In the genomic region with DNA sequence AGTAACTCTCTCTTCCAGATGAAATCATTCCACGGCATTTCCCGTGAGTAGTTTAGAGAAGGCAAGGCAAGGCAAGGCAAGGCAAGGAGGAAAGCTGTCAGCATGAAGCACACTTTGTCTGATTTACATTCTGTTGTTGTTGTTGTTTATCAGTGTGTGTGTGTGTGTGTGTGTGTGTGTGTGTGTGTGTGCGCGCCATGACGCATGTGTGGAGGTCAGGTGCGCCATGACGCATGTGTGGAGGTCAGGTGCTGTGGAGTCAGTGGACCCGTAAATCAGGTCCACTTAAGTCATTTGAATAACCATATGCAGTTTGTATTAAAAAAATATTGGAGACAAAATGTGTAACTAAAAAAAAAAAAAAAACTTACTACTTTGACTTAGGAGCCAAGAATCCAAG, we compare ENCODE assay signal across 20 mouse cellular contexts. TPM values are rescaled to one million over a fixed set of nuclear protein-coding genes. Genes with fewer than 3 reads are reported as not detected.
DNase-seq lines count a peak whose midpoint lies in the region; TF ChIP-seq lines count a peak whose summit lies in the region.
"Had no signal": no experiment of that assay in that cellular context is flagged by ENCODE, and none has a peak within 500 bp of the region (broad histone marks: within the 10 kb centered on the region; RNA-seq: fewer than 3 reads in every experiment).

No protein-coding gene starts in this region.

- no peak for TF ChIP-seq CTCF in spleen, adult 2 months (IDR thresholded peaks at IDR 0.05; ENCODE audit: extremely low read depth, insufficient read depth, insufficient read length, insufficient replicate concordance)
- no peak for TF ChIP-seq CTCF in bone marrow, adult 2 months (IDR thresholded peaks at IDR 0.05; ENCODE audit: control insufficient read depth, insufficient read depth, low read length)

- intact Hi-C loops in left cerebral cortex, postnatal 36 days (cut with DNase I): no loop called here

- H3K4me1 ChIP-seq in spleen, adult 2 months (ENCODE audit: control insufficient read depth, insufficient read depth, insufficient read length): peaks cover 38% of the 10 kb centered on the region
- peaks cover 8% of the 10 kb centered on the region for H3K4me1 ChIP-seq in bone marrow, adult 2 months (ENCODE audit: control insufficient read depth, insufficient read depth, low read length)
- H3K4me1 ChIP-seq: forebrain, embryonic 10.5 days; forebrain, embryonic 13.5 days; hindbrain, embryonic 10.5 days; hindbrain, embryonic 13.5 days had no signal

- no peak for DNase-seq in spleen, adult 2 months (ENCODE audit: low read depth in 1 of 2, low spot score in 2 of 2)
- DNase-seq in spleen, postnatal 14 days (ENCODE audit: low spot score in 2 of 2): no peak
- peak; percentile 77 for DNase-seq in splenic B cell, adult 2 months (ENCODE audit: low read depth, low spot score)
- DNase-seq in cerebellum, postnatal 10 days: no peak
- no peak for DNase-seq in left cerebral cortex, postnatal 36 days (ENCODE audit: low spot score in 2 of 2)
- DNase-seq: adrenal gland, postnatal 10 days; adrenal gland, postnatal 36 days; cerebellum, adult 11-12 months; cerebellum, adult 8-10 months; cerebellum, postnatal 14 days; gastrocnemius, postnatal 10 days; gastrocnemius, postnatal 36 days; heart, postnatal 36 days had no signal

- TF ChIP-seq POLR2A in spleen, adult 2 months (IDR thresholded peaks at IDR 0.05; ENCODE audit: low read depth, low read length): no peak
- no peak for TF ChIP-seq POLR2A in bone marrow, adult 2 months (IDR thresholded peaks at IDR 0.05; ENCODE audit: borderline replicate concordance, control insufficient read depth, low read depth, low read length)

- peak overlapping the region; percentile 62 for H3K27ac ChIP-seq in spleen, adult 2 months (ENCODE audit: insufficient read depth, low read length)
- H3K27ac ChIP-seq in bone marrow, adult 2 months (ENCODE audit: control insufficient read depth, insufficient read depth, low read depth, low read length, poor library complexity): 0 out of 2 replicates have a peak overlapping the region, but pooled peaks have one; percentile 1
- H3K27ac ChIP-seq: forebrain, embryonic 10.5 days; forebrain, embryonic 13.5 days; hindbrain, embryonic 10.5 days; hindbrain, embryonic 13.5 days had no signal

- WGBS in spleen, adult 2 months: 92% methylated on average over 8 of the region's 8 CpGs
- WGBS in bone marrow, adult 2 months: 83% methylated on average over 8 of the region's 8 CpGs

- no peak overlapping the region for H3K4me3 ChIP-seq in spleen, adult 2 months (ENCODE audit: extremely low read depth, insufficient read depth, insufficient read length)
- H3K4me3 ChIP-seq in bone marrow, adult 2 months (replicated peaks; ENCODE audit: control insufficient read depth, low read depth, low read length): no peak overlapping the region
- H3K4me3 ChIP-seq: forebrain, embryonic 10.5 days; forebrain, embryonic 13.5 days; hindbrain, embryonic 10.5 days; hindbrain, embryonic 13.5 days had no signal

- H3K27me3 ChIP-seq in spleen, adult 2 months (ENCODE audit: control insufficient read depth, insufficient read depth, low read length): no peaks in the 10 kb centered on the region
- no peaks in the 10 kb centered on the region for H3K27me3 ChIP-seq in splenic B cell, adult 2 months (ENCODE audit: control insufficient read depth, insufficient read depth, low read length, poor library complexity, severe bottlenecking)
- H3K27me3 ChIP-seq: forebrain, embryonic 13.5 days; hindbrain, embryonic 13.5 days; Patski had no signal

- peaks cover 15% of the 10 kb centered on the region for H3K36me3 ChIP-seq in spleen, adult 2 months (ENCODE audit: control insufficient read depth, insufficient read depth, low read length)
- H3K36me3 ChIP-seq in splenic B cell, adult 2 months (ENCODE audit: control insufficient read depth, insufficient read depth, low read length, poor library complexity, severe bottlenecking): peaks cover 6% of the 10 kb centered on the region; the same call in 1 of the 2 replicates
- H3K36me3 ChIP-seq: G1E; hindbrain, embryonic 10.5 days; hindbrain, embryonic 13.5 days had no signal

RNA-seq across cellular contexts. Expression of a gene that starts 11.2 kb away (rescaled TPM):
- 138 and 187 TPM in 2 replicates for polyA plus RNA-seq in spleen, adult 2 months (2012; rRNA removed)
- 3.9 and 6.1 TPM in 2 replicates for polyA plus RNA-seq in bone marrow, adult 2 months (2011; ENCODE audit: insufficient read depth, insufficient read length, low replicate concordance, missing spikeins)
- 100 to 1,000 TPM in 1 of 2 experiments, 10 to 100 TPM in 1; 87.4 to 104 TPM for total RNA-seq in left cerebral cortex, postnatal 36 days (2021)

Comparison
In these comparisons a context has a peak if more than half of its experiments do, and no peak if none do; other contexts are left out.
1. RNA of a gene that starts 11.2 kb away (polyA plus RNA-seq): 138 to 187 TPM in spleen, adult 2 months; 3.9 to 6.1 TPM in bone marrow, adult 2 months; every median in the first group is over 10 times any median in the second.